Mouse (Mus musculus) lung, postnatal 0 days (tissue): ENCODE data around the gene Tle3. TPM values are rescaled to one million over a fixed set of nuclear protein-coding genes. Genes with fewer than 3 reads are reported as not detected.

ENCODE experiments used
- ATAC-seq: fragments of 200-750 bp; cut with Nextera tagmentation; 2 replicates; pipeline ENCODE4 v1.8.0; 2017; ENCODE audit warnings: moderate library complexity
- DNase-seq: peaks from one replicate; pipeline ENCODE4 v3.0.0-alpha.2; 2016; ENCODE audit warnings: low spot score
- H3K27ac ChIP-seq: fragments of 300-500 bp; sonication (generic); 2 replicates; pipeline ENCODE4 v1.5.1; 2014; ENCODE audit warnings: antibody characterized with exemption, mild to moderate bottlenecking, low read length, mixed read lengths
- H3K27me3 ChIP-seq: fragments of 300-500 bp; sonication (generic); replicated peaks from 2 replicates; pipeline ENCODE4 v1.6.1; 2014; ENCODE audit warnings: low read length, mixed read lengths; ENCODE audit not compliant: insufficient read depth
- H3K36me3 ChIP-seq: fragments of 300-500 bp; sonication (generic); 2 replicates; pipeline ENCODE4 v1.6.1; 2014; ENCODE audit warnings: low read length, mixed read lengths; ENCODE audit not compliant: insufficient read depth
- H3K4me1 ChIP-seq: fragments of 300-500 bp; sonication (generic); 2 replicates; pipeline ENCODE4 v1.6.1; 2014; ENCODE audit warnings: antibody characterized with exemption, low read depth, low read length, mixed read lengths; ENCODE audit not compliant: insufficient read depth
- H3K4me2 ChIP-seq: fragments of 300-500 bp; sonication (generic); replicated peaks from 2 replicates; pipeline ENCODE4 v1.6.1; 2014; ENCODE audit warnings: low read depth, mild to moderate bottlenecking, low read length, moderate library complexity, mixed read lengths
- H3K4me3 ChIP-seq: fragments of 300-500 bp; sonication (generic); 2 replicates; pipeline ENCODE4 v1.5.1; 2014; ENCODE audit warnings: low read depth, low read length
- H3K9ac ChIP-seq: fragments of 300-500 bp; sonication (generic); replicated peaks from 2 replicates; pipeline ENCODE4 v1.6.1; 2014; ENCODE audit warnings: low read depth, mild to moderate bottlenecking
- H3K9me3 ChIP-seq: fragments of 300-500 bp; sonication (generic); 2 replicates; pipeline ENCODE4 v1.6.1; 2016; ENCODE audit warnings: low read length, mixed read lengths
- CTCF ChIP-seq: IDR thresholded peaks from 2 replicates; pipeline ENCODE4 v1.5.1; 2016; ENCODE audit warnings: antibody characterized with exemption, mild to moderate bottlenecking
- EP300 ChIP-seq: IDR thresholded peaks from 2 replicates; pipeline ENCODE4 v1.6.1; 2016; ENCODE audit warnings: antibody characterized with exemption, mild to moderate bottlenecking, control low read depth
- WGBS: fragments of 180-500 bp; shearing (Covaris S2); extraction: QIAGEN DNeasy Blood & Tissue Kit; methylation state at CpG from one replicate; pipeline ENCODE4 v1.1.7; 2014; 5-methylcytosine and 5-hydroxymethylcytosine counted together
- polyA plus RNA-seq: library from polyadenylated mRNA; unstranded; fragments of >200 nt; fragmentation: Nextera tagmentation; extraction: Ambion mirVana; gene quantifications from 2 replicates; pipeline ENCODE4 v1.2.1, GENCODE M21; 2015

The Tle3 gene
- polyA plus RNA-seq, 1 experiment from 2014 or later: 16.2 TPM

DNA sequence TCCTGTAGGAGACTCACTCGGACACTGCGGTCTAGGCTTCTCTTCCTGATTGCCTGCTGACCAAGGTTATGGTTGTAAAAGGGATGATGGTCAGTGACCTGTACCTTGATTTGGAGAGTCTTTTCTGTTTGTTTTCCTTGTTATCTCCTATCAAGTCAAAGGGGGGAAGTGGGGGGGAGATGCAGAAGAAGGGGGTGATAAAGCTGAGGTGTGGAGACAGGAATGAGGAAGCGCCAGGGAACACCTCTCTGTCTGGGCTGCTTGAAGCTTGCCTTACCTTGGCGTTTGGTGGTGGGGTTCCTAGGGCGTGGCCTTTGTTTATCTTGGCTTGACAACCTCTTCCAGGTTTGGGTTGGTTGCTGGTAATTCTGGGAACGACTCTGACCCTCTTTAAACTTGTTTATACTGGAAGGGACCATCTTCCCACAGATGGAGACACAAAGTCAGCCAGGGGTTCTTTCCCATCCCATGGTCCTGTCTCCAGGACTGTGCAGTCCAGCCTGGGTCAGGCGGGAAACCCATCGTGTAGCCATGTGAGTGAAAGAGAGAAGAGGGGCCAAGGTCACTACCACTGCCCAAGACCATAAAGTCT is 10.5 kb downstream of the Tle3 start:
- no peak overlapping the region for H3K27ac ChIP-seq
- ATAC-seq: no peak
- H3K9ac ChIP-seq: no peak overlapping the region
- DNase-seq: no peak
- H3K36me3 ChIP-seq: no peaks in the 10 kb centered on the region
- H3K27me3 ChIP-seq: no peaks in the 10 kb centered on the region
- no peaks in the 10 kb centered on the region for H3K9me3 ChIP-seq
- peaks cover 20% of the 10 kb centered on the region; the same call in 1 of the 2 replicates for H3K4me1 ChIP-seq
- TF ChIP-seq EP300: no peak
- no peak for TF ChIP-seq CTCF
- H3K4me3 ChIP-seq: no peak overlapping the region
- 61% methylated on average over 8 of the region's 8 CpGs for WGBS
- no peak overlapping the region for H3K4me2 ChIP-seq

DNA sequence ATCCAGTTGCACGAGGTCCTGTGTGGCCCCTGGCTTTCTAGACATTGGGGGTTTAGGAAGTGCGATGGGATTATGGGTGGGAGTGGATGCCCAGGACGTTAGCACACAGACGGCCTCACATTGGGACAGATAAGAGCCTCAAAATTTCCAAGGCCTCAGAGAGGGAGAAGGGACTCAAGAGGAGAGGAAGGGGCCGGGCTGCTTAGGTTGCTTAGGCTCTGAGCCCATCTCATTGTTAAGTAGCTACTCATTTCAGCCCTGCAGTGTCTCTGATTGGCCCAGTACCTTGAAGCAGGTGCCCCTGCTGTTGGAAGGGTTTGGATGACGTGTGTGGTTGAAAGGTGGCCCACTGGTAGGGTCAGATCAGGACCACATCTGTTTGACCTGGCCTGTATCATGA is 11.9 kb downstream of the Tle3 start:
- Histone ChIP-seq H3K9ac (no peak overlapping the region), H3K36me3 (no peaks in the 10 kb centered on the region), H3K4me1 (peaks cover 18% of the 10 kb centered on the region; the same call in 1 of the 2 replicates), H3K9me3 (no peaks in the 10 kb centered on the region), H3K27ac (no peak overlapping the region), H3K27me3 (no peaks in the 10 kb centered on the region), H3K4me3 (no peak overlapping the region), H3K4me2 (no peak overlapping the region)
- WGBS: 67% methylated on average over 6 of the region's 6 CpGs
- no peak for DNase-seq
- no peak for TF ChIP-seq CTCF
- TF ChIP-seq EP300: no peak
- no peak for ATAC-seq

GRCm38 (mm10) chr9:61384646-61385443 is 12.7 kb downstream of the Tle3 start:
- Histone ChIP-seq H3K4me1 (peaks cover 15% of the 10 kb centered on the region; the same call in 1 of the 2 replicates), H3K27ac (no peak overlapping the region), H3K9me3 (no peaks in the 10 kb centered on the region), H3K9ac (no peak overlapping the region), H3K36me3 (no peaks in the 10 kb centered on the region), H3K27me3 (no peaks in the 10 kb centered on the region), H3K4me2 (no peak overlapping the region), H3K4me3 (no peak overlapping the region)
- WGBS: 58% methylated on average over 16 of the region's 16 CpGs
- no peak for ATAC-seq
- TF ChIP-seq EP300 (no peak), CTCF (no peak)
- DNase-seq: no peak

DNA sequence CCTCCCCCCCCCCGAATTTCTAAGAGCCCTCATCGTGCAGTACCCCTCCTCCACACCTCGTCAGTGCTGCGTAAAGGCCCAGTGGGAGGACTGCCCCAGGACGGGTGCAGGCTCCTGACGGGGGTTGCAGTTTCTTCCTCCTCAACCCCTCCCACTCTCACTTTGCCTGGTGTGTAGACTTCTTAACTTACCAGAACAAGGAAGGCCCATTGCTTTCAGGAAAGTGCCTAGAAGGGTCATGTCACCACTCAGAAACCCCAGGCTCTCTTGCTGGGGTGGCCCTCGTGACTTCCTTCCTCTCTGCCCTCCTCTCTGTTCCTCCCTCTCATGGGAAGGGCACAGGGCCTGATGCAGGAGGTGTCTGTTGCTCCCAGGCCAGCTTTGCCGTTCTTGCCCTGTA is 13.6 kb downstream of the Tle3 start:
- WGBS: 39% methylated on average over 8 of the region's 8 CpGs
- H3K27ac ChIP-seq: no peak overlapping the region
- no peak overlapping the region for H3K4me2 ChIP-seq
- no peak overlapping the region for H3K9ac ChIP-seq
- H3K36me3 ChIP-seq: no peaks in the 10 kb centered on the region
- ATAC-seq (peak; percentile 55), DNase-seq (peak; percentile 72)
- TF ChIP-seq EP300 (no peak), CTCF (no peak)
- no peaks in the 10 kb centered on the region for H3K27me3 ChIP-seq
- no peak overlapping the region for H3K4me3 ChIP-seq
- H3K9me3 ChIP-seq: no peaks in the 10 kb centered on the region
- peaks cover 15% of the 10 kb centered on the region; the same call in 1 of the 2 replicates for H3K4me1 ChIP-seq

GRCm38 (mm10) chr9:61386314-61386713 is 14.1 kb downstream of the Tle3 start:
- Histone ChIP-seq H3K9ac (no peak overlapping the region), H3K4me1 (peaks cover 10% of the 10 kb centered on the region; the same call in 1 of the 2 replicates), H3K27ac (no peak overlapping the region), H3K4me2 (no peak overlapping the region), H3K36me3 (no peaks in the 10 kb centered on the region), H3K27me3 (no peaks in the 10 kb centered on the region), H3K9me3 (no peaks in the 10 kb centered on the region), H3K4me3 (no peak overlapping the region)
- ATAC-seq (no peak), DNase-seq (no peak)
- no peak for TF ChIP-seq EP300
- no peak for TF ChIP-seq CTCF
- 94% methylated on average over 2 of the region's 2 CpGs for WGBS

GRCm38 (mm10) chr9:61387797-61388196 is 15.6 kb downstream of the Tle3 start:
- WGBS: 74% methylated on average over 5 of the region's 5 CpGs
- no peaks in the 10 kb centered on the region for H3K27me3 ChIP-seq
- H3K4me1 ChIP-seq: peaks cover 1% of the 10 kb centered on the region; the same call in 1 of the 2 replicates
- DNase-seq: no peak
- no peaks in the 10 kb centered on the region for H3K9me3 ChIP-seq
- no peaks in the 10 kb centered on the region for H3K36me3 ChIP-seq
- TF ChIP-seq EP300: no peak
- TF ChIP-seq CTCF: no peak
- H3K4me3 ChIP-seq: no peak overlapping the region
- H3K27ac ChIP-seq: no peak overlapping the region
- H3K4me2 ChIP-seq: no peak overlapping the region
- no peak overlapping the region for H3K9ac ChIP-seq
- ATAC-seq: no peak
